Mouse (Mus musculus): ENCODE measurements around the gene Pacsin2. TPM values are rescaled to one million over a fixed set of nuclear protein-coding genes. Genes with fewer than 3 reads are reported as not detected.

Gene Pacsin2
- total RNA-seq, 2 experiments from 2014 or later, result 49.4 to 75.6 TPM

DNA sequence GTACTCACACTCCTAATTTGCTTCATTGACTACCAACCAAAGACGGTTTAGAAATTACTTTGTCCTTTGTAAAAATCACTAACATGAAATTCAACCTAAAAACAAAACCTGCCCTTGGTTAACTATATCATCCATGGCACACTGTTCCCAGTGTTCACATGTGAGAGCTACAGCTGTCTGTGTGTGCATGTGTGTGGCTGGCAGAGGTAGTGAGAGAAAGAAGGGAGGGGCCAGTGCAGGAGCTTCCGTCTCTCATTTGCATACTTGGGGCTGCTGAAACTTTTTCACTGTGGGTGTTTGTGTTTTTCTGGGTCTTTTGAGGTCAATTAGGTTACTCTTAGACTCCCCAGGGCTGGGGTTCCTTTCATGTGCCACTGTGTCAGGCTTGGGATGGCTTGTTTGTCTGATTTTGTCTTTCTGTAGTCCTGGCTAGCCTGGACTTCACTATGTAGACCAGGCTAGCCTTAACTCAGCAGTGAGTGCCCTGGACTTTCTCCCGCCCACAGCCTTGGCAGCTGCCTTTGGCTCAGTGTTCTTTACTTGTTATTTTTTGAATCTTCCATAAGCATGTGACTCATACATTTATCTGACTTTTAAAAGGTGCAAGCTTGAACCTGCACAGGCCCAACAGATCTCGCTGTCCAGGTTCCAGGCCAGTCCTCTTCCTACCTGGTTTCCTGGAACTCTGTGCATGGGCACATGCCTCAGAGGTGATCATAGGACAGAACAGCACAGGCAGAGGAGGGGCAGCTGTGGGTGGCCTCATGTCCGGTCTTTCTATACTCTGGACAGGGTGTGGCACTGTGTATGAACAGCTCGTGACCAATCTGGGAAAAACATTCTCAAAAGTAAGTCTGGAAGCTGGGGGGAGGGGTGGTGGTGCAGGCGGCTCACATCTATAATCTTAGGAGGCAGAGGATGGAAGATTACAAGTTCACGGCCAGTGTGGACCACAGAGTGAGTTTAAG is 126.2 kb downstream of the Pacsin2 start:
- no peak for DNase-seq (ENCODE audit: low spot score)

DNA sequence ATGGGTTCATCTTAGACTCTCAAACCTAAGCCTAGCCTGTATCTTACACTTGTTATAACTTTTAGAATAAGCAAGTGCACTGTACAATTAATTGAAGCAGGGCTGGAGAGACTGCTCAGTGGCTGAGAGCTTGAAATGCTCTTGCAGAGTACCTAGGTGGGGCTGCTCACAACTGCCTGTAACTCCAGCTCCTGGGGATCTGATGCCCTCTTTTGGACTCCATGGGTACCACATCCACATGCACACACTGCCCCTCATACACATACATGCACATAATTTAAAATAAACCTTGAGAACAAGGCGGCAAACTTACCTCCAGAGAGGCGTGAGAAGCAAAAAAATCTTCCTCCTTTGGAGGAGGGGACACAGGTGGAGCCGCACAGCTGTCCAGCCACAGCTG is 132.0 kb downstream of the Pacsin2 start:
- DNase-seq (ENCODE audit: low spot score), result no peak

DNA sequence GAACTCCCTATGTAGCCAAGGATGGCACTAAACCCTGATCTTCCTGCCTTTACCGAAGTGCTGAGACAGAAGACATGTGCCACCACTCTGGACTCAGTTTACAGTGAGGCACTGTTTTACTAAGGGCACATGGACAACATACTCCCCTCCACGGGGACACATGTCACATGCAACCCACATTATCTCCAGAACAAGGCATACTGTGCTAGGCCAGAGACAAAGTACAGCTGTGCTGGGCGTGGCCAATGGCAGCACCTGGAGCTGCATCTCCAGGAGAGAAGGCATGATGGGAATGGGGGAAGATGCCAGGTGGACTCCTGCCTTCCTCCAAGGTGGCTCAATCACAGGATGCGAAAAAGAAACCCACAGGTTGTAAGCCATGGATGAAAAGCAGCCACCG is 135.5 kb downstream of the Pacsin2 start:
- DNase-seq (ENCODE audit: low spot score), result no peak

Other genes with a start within 250 kb of the Pacsin2 start
- 1 to 10 TPM; 3.0 to 3.3 TPM for gene A4galt, start 212.8 kb downstream of the Pacsin2 start, total RNA-seq (2021)
- gene Arfgap3, start 114.4 kb downstream of the Pacsin2 start, total RNA-seq (2021), result 1 to 10 TPM; 5.4 to 6.0 TPM
- 1 to 10 TPM; 3.5 to 4.3 TPM for gene Ttll1, start 46.3 kb upstream of the Pacsin2 start, total RNA-seq (2021)
- gene Bik, start 62.3 kb upstream of the Pacsin2 start, total RNA-seq (2021), result 1 to 10 TPM in 1 of 2 experiments, under 1 TPM in 1; 0.91 to 1.4 TPM
- 10 to 100 TPM; 19.6 to 26.8 TPM for gene Tspo, start 99.0 kb upstream of the Pacsin2 start, total RNA-seq (2021)
- 10 to 100 TPM; 20.4 to 22.1 TPM for gene Mcat, start 99.2 kb upstream of the Pacsin2 start, total RNA-seq (2021)
- 1 to 10 TPM; 3.6 to 4.0 TPM for gene Ttll12, start 130.6 kb upstream of the Pacsin2 start, total RNA-seq (2021)

Data from gastrocnemius, adult 18-20 months (tissue).